Mouse (Mus musculus): ENCODE measurements around the gene Nacc2. TPM values are rescaled to one million over a fixed set of nuclear protein-coding genes. Genes with fewer than 3 reads are reported as not detected.
A peak's percentile ranks its signal among the peaks of the same experiment; 100 is the strongest.

Nacc2 gene
- total RNA-seq (2022), result 10 to 100 TPM; 82.0 to 82.9 (median 82.7) TPM

- no peak for DNase-seq (ENCODE audit: low spot score in 2 of 2)
These were observed at the start of gene Nacc2 for GRCm38 (mm10) chr2:26123079-26123648. Nacc2 (minus strand) TSS chr2:26123220.

GRCm38 (mm10) chr2:26172166-26172565, 49.1 kb upstream of the Nacc2 start:
- DNase-seq (ENCODE audit: low spot score in 2 of 2), result no peak

GRCm38 (mm10) chr2:26170376-26170775, 47.4 kb upstream of the Nacc2 start:
- DNase-seq (ENCODE audit: low spot score in 2 of 2), result no peak

GRCm38 (mm10) chr2:26168843-26169579, 46.0 kb upstream of the Nacc2 start:
- no peak for DNase-seq (ENCODE audit: low spot score in 2 of 2)

GRCm38 (mm10) chr2:26166890-26167289, 43.9 kb upstream of the Nacc2 start:
- no peak for DNase-seq (ENCODE audit: low spot score in 2 of 2)

- DNase-seq (ENCODE audit: low spot score in 2 of 2), result no peak
These were observed 35.0 kb upstream of the Nacc2 start for GRCm38 (mm10) chr2:26158064-26158463.

GRCm38 (mm10) chr2:26156191-26156977, 33.4 kb upstream of the Nacc2 start:
- no peak for DNase-seq (ENCODE audit: low spot score in 2 of 2)

GRCm38 (mm10) chr2:26155737-26156136, 32.7 kb upstream of the Nacc2 start:
- no peak for DNase-seq (ENCODE audit: low spot score in 2 of 2)

GRCm38 (mm10) chr2:26154586-26154985, 31.6 kb upstream of the Nacc2 start:
- no peak for DNase-seq (ENCODE audit: low spot score in 2 of 2)

- DNase-seq (ENCODE audit: low spot score in 2 of 2), result no peak
These were observed 30.9 kb upstream of the Nacc2 start for GRCm38 (mm10) chr2:26153909-26154340.

GRCm38 (mm10) chr2:26153295-26153694, 30.3 kb upstream of the Nacc2 start:
- no peak for DNase-seq (ENCODE audit: low spot score in 2 of 2)

GRCm38 (mm10) chr2:26147706-26148370, 24.8 kb upstream of the Nacc2 start:
- DNase-seq (ENCODE audit: low spot score in 2 of 2), result no peak

- no peak for DNase-seq (ENCODE audit: low spot score in 2 of 2)
These were observed 23.5 kb upstream of the Nacc2 start for GRCm38 (mm10) chr2:26146337-26147042.

GRCm38 (mm10) chr2:26145113-26145512, 22.1 kb upstream of the Nacc2 start:
- DNase-seq (ENCODE audit: low spot score in 2 of 2), result no peak

- no peak for DNase-seq (ENCODE audit: low spot score in 2 of 2)
These were observed 21.3 kb upstream of the Nacc2 start for GRCm38 (mm10) chr2:26144331-26144730.

- DNase-seq (ENCODE audit: low spot score in 2 of 2), result no peak
These were observed 20.5 kb upstream of the Nacc2 start for GRCm38 (mm10) chr2:26143556-26143955.

GRCm38 (mm10) chr2:26142986-26143385, 20.0 kb upstream of the Nacc2 start:
- DNase-seq (ENCODE audit: low spot score in 2 of 2), result no peak

GRCm38 (mm10) chr2:26141893-26142635, 19.0 kb upstream of the Nacc2 start:
- peak in 1 of 2 experiments; percentile 47 for DNase-seq (ENCODE audit: low spot score in 2 of 2)

GRCm38 (mm10) chr2:26140903-26141302, 17.9 kb upstream of the Nacc2 start:
- DNase-seq (ENCODE audit: low spot score in 2 of 2), result no peak

- DNase-seq (ENCODE audit: low spot score in 2 of 2), result peak; percentile 99
These were observed 17.3 kb upstream of the Nacc2 start for GRCm38 (mm10) chr2:26140292-26140819.
